Mouse (Mus musculus): Measurements from ENCODE around the gene Pabpn1.

The Pabpn1 gene

DNA sequence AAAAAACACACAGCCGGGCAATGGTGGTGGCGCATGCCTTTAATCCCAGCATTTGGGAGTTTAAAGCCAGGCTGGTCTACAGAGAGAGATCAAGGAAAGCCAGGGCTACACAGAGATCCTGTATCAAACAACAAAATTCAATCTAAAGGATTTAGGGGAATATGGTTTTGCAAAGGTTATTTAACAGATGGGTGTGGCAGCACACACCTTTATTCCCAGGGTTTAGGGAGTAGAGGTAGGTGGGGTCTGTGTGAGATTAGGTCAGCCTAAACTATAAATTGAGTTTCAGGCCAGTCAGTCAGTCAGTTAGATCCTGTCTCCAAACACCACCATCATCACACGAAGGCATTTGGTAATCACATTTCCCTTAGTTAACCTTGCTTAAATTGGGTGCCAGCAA, at the start of gene Pabpn1:
Gene Pabpn1 (plus strand): TSS at position 301 of the 400 bp plus-strand sequence.
- no peak for DNase-seq (ENCODE audit: low read depth, low spot score)

DNA sequence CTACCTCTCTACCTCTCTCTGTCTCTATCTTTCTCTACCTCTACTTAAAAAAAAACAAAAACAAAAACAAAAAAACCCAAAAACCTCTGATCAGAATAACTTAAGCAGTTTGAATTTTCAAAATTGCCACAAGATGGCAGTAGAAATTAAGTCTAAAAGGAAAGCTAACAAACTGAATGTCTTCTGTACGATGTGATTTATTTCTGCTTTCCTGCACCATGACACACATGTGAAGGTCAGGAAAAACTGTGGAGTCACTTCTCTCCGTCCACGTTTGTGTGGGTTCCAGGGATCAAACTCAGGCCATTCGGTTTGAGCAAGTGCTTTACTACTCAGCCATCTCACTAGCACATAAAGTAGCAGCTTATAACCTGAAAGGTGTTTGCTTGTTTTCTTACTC, 48.8 kb upstream of the Pabpn1 start:
- peak; percentile 54 for DNase-seq (ENCODE audit: low read depth, low spot score)

DNA sequence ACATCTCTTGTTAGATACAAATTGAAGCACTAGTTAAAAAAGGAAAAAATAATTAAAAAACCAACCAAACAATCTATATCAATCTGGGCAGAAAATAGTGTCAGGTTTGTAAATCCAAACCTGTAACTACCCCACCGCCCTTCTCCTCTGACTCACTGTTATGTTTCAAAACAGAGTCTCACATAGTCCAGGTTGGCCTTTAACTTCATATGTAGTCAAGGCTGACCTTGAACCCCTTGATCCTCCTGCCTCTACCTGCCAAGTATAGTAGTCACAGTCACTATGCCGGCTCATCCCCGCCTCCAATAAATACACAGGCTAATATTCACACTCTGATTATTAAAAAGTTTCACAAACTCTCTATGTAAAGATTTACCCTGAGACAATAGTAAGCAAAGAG, 36.6 kb upstream of the Pabpn1 start:
- no peak for DNase-seq (ENCODE audit: low read depth, low spot score)

DNA sequence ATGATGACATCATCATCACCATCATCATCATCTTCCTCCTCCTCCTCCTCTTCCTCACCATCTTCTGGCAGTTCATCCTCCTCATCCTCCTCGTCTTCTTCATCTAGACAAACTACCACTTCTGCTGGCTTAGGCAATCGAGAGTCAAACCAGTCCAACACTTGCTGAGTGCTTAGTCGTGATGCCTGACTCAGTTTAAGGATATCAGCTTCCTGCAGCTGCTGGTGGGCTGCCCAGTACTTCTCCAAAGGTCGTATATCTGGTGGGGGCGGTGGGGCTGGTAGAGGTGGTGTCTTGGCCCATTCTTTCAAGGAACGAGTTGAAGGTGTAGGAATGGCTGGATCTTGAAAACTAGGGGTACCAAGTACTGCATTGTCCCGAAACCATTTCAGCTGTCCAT, 35.6 kb upstream of the Pabpn1 start:
- no peak for DNase-seq (ENCODE audit: low read depth, low spot score)

DNA sequence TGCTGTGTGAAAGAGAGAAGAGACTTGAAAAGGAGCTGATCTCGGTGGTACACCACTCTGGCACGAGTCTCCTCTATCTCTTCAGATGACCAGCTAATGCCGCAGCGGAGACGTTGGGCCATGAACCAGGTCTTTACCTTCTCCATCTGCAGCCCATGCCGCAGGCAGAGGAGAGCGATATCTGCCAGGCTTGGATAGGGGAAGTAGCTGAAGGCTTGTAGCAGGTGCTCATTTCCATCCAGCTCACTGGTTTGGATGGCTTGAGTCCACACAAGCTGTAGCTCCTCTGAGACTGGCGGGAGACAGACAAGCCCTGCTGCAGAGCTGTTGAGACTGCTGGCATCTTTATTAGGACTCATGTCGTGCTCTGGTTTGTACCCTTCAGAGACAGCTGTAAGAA, 34.4 kb upstream of the Pabpn1 start:
- no peak for DNase-seq (ENCODE audit: low read depth, low spot score)

DNA sequence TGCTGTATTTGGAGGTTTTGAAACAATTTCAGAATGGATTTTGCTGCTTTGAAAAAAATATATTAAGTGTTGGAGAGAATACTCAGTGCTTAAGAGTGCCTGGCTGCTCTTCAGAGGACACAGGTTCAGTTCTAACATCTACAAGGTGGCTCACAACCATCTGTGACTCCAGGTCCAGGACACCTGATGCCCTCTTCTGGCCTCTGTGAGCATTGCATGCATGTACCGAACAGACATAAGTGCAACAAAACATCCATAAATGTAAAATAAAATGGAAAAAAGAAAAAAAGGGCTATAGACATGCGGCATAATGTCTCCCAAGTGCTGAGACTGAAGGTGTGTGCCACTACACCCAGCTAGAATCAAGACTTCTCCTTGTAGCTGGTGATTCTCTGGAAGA, 31.8 kb upstream of the Pabpn1 start:
- no peak for DNase-seq (ENCODE audit: low read depth, low spot score)

DNA sequence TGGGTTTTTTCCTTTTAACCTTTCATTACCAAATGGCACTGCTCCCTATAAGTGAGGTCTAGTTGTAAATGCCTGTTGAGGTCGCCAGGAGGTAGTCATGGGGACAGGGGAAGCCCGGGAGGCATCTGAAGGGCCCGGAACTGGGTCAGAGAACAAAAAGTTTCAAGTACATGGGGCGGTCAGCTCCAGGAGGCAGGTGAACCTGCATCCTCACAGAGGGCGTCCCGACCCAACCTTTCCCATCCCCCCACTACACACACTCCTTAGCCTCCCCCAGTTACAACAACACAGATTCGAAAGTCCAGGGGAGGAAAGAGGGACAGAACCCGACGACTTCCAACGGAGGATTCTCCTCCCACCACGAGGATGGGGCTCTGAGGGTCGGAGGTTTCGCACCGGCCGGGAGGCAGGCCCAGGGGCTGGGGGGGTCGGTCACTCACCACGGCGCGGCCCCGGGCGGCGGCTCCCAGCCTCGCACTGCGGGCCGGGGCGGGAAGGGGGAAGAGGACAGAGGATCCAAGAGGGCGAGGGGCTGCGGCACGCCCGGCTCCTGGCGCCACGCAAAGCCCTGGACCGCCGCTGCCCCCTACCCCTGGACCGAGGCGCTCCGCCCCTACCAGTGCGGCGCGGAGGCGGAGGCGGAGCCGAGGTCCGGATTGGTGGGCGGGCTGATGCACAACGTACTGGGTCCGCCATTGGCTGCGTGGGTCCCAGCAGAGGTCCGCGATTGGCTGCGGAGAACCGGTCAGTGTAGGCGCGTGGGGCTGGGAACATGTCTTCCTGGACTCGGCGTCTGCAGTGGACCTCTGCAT, 28.6 kb upstream of the Pabpn1 start:
- peak; percentile 79 for DNase-seq (ENCODE audit: low read depth, low spot score)

DNA sequence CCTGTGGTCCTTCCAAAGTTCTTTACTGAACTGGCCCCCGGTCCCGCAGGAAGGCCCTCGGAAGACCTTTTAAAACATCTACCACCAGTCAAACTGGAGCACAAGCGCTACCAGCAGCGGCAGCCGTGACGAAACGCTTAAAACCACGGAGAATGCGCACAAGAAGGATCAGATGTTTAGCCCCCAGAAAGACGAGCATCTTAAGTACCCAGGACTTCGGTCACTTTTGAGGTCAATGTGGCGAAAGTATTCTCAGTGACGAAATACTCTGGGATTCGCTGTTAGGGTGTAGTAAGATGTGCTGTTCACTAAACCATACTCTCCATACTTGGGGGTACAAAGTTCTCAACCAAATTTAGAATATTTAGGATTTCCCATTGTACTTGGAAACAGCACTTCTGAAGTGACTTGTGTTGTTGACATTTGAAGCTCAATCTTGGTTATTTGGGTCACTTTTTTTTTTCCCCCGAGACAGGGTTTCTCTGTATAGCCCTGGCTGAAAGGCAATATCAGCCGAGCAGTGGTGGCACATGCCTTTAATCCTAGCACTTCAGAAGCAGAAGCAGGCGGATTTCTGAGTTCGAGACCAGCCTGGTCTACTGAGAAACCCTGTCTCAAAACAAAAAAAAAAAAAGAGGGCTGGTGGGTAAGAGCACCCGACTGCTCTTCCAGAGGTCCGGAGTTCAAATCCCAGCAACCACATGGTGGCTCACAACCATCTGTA, 27.8 kb upstream of the Pabpn1 start:
- DNase-seq (ENCODE audit: low read depth, low spot score) = no peak

DNA sequence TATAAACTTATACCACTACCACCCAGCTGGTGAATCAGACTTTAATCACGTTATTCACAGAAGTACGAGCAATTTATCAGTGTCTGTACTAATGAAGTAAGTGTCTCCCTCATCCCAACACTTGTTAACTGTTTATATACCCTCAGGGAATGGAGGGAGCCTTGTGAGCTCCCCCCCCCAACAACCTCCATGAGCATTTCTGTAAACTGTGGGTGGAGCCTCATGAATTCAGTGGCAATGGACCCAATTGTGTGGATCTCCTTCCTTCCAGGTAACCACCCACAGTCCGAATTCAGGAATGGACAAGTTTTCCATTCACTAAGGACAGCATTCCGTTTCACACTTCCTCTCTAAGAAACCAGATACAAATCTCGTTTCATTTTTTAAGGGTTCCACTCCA, 26.7 kb upstream of the Pabpn1 start:
- no peak for DNase-seq (ENCODE audit: low read depth, low spot score)

DNA sequence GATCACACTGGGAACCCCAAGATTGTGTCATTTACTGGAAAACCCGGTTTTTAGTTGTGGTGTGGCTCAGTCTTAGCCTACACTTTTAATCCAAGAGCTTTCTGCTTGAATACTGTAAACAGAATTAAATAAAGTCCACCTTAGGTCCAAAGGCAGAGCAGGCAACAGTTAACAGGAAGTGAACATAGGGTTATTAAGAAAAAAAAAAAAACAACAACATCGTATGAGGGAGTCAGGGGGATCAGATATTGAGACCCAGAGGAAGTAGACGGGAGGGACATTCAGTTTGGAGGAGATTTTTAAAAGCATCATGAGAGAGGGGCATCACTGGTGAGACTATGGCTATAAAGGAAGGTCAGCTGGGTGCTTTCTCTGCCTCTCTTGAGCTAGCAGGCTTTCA, 26.0 kb upstream of the Pabpn1 start:
- no peak for DNase-seq (ENCODE audit: low read depth, low spot score)

DNA sequence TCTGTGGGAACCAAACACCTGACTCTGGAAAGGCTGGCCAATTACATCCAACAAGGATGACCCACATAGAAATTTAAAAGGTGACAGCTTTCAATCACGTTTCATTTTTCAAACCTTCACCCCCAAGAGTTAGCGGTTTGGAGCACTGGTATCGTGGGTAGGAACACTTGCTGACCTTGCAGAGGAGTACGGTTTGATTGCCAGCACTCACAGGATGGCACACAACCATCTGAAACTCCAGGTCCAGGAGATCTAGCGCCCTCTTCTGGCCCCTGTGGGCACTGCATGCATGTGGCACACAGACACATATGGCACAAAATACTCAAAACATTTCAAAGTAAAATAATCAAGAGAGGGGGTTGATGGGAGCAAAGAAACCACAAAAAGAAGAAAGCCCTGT, 25.4 kb upstream of the Pabpn1 start:
- DNase-seq (ENCODE audit: low read depth, low spot score) = no peak

DNA sequence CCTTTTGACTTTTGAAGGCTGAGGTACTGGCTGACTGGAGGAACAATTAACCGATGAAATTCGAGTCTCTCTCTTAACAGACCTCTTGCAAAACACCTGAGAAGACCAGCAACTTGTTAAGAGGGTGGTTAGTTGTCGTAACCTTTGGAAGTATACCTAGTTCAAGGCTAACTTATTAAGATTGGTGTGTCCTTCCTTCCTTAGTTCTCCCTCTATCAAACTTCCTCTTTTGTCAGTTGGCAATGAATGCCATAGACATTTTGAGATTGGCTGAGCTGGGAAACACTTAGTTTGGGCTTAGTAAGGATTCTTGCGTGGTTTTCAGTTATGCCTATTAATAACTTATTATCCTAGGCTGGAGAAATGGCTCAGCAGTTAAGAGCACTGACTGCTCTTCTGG, 24.3 kb upstream of the Pabpn1 start:
- no peak for DNase-seq (ENCODE audit: low read depth, low spot score)

DNA sequence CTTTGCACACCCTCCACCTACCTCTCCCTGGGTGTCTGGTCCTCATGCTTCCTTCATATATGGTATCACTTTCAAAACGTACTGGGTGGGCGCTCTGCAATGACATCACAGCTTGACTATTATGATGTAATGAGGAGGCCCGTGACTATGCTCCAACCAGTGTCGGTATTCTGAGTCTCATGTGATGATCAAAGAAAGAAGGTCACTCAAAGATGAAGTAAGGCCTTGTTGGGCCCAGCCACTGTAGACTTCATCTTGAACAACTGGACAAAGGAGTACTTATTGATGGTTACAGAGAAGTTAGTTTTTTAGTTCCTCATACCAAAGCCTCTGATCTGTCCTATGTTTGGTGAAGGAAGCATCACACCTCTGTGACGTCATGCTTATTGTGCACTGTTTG, 21.4 kb upstream of the Pabpn1 start, which contains the start of gene Homez:
Gene Homez (minus strand): TSS at position 101 of the 400 bp plus-strand sequence.
- DNase-seq (ENCODE audit: low read depth, low spot score) = no peak

DNA sequence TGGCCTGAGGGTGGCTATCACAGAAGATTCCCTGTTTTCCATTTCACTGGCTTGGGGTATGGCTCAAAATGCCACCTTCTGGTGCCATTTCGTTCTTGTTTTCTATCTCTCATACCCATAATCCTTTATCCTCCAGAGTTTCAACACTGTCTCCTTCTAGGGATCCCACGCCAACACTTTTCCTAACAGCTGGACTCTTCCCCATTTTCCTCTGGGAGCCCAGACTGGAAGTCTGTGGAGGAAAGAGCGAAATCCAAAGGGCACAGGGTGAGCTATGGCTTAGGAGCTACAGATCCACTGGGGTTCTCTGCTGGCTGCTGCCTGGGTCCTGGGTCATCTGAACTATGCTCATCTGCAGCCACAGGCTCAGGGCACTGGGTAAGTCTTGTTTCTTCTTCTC, 18.1 kb upstream of the Pabpn1 start:
- no peak for DNase-seq (ENCODE audit: low read depth, low spot score)

DNA sequence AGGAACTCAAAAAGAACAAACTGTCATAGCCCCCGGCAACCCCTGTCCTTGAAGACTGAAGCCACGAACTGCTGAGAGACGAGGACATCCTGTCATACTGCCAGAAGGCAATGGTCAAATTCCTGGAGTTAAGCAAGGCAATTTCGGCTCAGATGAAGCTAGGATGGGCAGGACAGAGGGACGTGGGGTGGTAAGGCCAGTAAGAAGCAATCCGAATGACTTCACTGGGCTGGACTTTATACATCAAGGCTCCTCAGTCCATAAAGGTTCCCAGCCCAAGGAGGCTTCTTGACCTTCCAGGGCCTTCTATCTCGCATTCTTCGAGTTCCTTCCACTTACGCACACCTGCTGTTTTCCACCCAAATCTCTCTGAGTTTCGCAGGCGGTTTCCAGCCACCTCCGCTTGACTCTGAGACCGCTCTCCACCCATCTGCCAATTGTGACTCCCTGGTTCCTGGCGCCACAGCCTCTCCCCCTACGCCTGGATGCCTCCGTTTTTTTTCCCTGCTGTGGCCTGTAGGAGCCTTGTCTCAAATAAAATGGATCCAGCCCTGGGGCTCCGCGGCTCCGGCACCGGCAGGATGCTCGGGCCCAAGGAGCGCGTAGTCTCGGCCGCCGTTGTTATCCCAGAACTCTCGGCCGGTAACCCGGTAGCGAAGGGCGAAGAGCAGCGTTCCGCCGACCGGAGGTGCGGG, 16.3 kb upstream of the Pabpn1 start:
- peak; percentile 38 for DNase-seq (ENCODE audit: low read depth, low spot score)

DNA sequence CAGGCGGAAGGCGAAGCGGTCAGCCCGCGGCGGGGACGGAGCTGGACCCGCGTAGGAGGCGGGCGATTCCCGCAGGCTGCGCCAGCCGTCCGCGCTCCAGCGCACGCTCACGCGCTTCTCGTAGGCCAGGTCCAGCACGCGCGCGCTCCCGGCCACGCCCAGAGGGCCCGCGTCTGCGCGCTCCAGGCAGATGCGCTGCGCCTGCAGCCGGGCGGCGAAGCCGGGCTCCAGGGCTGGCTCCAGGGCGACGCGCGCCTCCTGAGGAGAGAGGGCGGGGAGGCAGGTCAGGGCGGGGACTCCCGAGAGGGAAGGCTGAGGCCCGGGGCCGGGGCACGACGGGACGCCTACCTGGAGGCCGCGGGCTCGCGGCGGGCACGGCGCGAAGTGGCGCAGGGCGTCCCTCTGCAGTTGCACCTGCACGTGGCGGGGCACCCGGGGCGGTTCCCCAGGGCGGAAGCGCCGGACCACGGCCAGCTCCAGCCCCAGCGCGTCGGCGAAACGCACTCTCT, 15.7 kb upstream of the Pabpn1 start:
- DNase-seq (ENCODE audit: low read depth, low spot score) = peak; percentile 90

DNA sequence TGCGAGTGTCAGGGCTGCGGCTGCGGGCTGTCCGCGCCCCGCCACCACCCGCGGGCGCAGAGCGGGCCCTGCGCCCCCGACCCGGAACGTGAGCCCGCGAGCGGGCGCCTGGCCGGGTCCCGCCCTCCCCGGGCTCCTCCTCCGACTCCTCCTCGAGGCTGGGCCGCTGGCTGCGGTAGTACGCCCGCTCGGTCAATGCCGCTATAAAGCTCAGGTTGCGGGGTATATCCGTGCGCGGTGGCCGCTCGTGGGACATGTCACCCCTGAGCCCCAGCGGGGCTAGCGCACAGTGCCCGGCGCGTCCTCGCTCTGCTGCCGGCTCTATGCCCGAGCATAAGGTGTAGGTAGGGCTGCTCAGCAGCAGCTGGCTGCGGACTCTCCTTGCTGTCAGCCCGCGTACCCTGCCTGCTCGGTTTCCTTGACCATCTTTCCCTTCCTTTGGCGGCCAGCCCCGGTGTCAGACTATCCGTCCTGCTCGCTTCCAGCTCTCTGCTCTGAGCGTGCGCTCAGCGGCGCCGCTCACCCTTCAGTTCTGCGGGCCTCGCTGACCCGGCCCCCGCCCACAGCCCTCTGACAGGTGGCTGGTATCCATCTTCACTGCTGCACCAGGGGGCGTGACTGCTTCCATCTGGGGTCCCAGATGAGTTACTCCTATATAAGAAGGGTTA, 15.1 kb upstream of the Pabpn1 start, which contains the start of gene Ppp1r3e:
Gene Ppp1r3e (minus strand): TSS at position 503 of the 668 bp plus-strand sequence.
- DNase-seq (ENCODE audit: low read depth, low spot score) = peak; percentile 40

DNA sequence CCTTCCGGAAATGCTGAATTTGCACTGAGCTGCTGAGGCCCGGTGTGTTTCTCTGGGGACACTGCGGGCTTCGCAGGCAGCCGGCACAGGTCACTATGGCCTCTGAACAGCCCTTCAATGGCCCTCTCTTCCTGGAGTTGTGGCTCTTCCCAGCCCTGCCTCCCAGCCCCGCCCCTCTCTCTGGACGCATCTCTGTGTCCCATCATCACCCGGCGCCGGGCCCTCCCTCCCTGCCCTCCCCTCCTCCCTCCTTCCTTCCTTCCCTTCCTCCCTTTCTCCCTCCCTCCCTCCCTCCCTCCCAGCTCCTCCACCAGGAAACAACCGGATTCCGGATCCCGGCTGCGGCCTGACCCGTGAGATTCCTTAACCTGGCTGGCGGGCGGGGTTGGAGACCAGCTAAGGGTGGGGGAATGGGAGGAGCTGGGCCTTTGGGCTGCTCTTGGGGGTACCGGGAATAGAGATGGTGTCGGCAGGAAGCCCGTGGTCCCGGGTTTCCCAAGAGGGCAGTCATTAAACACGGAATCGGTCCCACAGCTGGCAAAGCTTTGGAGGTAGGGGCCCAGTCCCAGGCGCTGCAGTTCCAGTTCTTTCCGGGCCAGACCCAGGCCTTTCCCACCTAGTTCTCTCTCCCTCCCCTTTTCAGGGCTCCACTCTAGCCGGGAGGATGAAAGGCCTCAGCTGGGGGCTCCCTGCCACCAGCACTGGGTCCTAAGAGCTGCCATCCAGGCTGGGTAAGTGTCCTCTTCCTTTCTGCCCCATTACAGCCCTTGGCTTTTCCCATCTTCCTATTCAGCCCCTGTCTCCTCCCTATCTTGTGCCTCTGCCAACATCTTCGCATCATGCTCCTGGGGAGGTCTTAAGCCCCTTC, 8.9 kb upstream of the Pabpn1 start, which contains the start of the genes Bcl2l2 and Gm20521:
Gene Bcl2l2 (plus strand): TSS at position 224 of the 868 bp plus-strand sequence.
Gene Gm20521 (plus strand): TSS at position 288 of the 868 bp plus-strand sequence.
- DNase-seq (ENCODE audit: low read depth, low spot score) = peak; percentile 76

DNA sequence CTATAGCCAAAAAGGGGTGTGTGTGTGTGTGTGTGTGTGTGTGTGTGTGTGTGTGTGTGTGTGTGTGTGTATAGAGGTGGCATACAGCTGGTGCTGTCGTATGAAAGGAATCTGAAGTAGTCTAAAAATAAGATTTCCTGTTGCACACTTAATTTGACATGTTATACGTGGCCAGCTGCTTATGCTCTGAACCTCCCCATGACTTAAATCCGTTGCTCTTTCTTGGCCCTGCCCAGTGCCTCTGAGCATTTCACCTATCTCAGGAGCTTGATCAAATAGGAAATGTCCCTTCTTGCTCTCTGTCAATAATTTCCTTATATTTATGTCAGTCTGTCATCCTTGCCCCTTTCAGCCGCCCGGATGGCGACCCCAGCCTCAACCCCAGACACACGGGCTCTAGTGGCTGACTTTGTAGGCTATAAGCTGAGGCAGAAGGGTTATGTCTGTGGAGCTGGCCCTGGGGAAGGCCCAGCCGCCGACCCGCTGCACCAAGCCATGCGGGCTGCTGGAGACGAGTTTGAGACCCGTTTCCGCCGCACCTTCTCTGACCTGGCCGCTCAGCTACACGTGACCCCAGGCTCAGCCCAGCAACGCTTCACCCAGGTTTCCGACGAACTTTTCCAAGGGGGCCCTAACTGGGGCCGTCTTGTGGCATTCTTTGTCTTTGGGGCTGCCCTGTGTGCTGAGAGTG, 8.1 kb upstream of the Pabpn1 start:
- DNase-seq (ENCODE audit: low read depth, low spot score) = no peak

DNA sequence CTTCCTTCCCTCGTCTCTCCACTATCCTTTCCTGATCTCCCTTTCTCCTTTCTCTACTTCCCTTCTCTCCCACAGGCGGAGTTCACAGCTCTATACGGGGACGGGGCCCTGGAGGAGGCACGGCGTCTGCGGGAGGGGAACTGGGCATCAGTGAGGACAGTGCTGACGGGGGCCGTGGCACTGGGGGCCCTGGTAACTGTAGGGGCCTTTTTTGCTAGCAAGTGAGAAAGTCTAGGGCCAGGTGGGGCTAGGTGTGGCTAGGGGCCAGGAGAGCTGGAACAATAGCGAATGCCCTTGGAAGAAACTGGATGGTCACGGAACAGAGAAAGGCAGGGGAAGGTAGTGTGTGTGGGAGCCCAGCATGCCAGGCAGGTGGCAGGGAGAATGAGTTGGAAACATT, 7.0 kb upstream of the Pabpn1 start:
- no peak for DNase-seq (ENCODE audit: low read depth, low spot score)

Data from retina, postnatal 7 days (tissue).